Mouse (Mus musculus) small intestine, adult 2 months (tissue): ENCODE results near the gene Leprot. TPM values are rescaled to one million over a fixed set of nuclear protein-coding genes. Genes with fewer than 3 reads are reported as not detected.
A peak's percentile ranks its signal among the peaks of the same experiment; 100 is the strongest.

ENCODE experiments used
- H3K27ac ChIP-seq: fragments of 200-500 bp; 2 replicates; pipeline ENCODE4 v1.5.1; 2012; ENCODE audit warnings: low read depth, low read length, control low read depth, inconsistent platforms; ENCODE audit not compliant: insufficient read depth
- H3K27me3 ChIP-seq: fragments of 200-500 bp; 2 replicates; pipeline ENCODE4 v1.6.1; 2012; ENCODE audit warnings: mild to moderate bottlenecking, moderate library complexity, low read length, inconsistent platforms; ENCODE audit not compliant: control insufficient read depth, insufficient read depth
- H3K36me3 ChIP-seq: fragments of 200-500 bp; 2 replicates; pipeline ENCODE4 v1.6.1; 2012; ENCODE audit warnings: mild to moderate bottlenecking, low read length, control low read depth, inconsistent platforms; ENCODE audit not compliant: control insufficient read depth, insufficient read depth
- H3K4me1 ChIP-seq: fragments of 200-500 bp; 2 replicates; pipeline ENCODE4 v1.6.1; 2012; ENCODE audit warnings: low read length, inconsistent platforms, mixed read lengths; ENCODE audit not compliant: control insufficient read depth, insufficient read depth, insufficient read length
- H3K4me3 ChIP-seq: fragments of 200-500 bp; 2 replicates; pipeline ENCODE4 v1.5.1; 2012; ENCODE audit warnings: low read depth, mild to moderate bottlenecking, control low read depth, inconsistent platforms, low read length, moderate library complexity
- CTCF ChIP-seq: fragments of 200-500 bp; IDR thresholded peaks from 2 replicates; pipeline ENCODE4 v1.5.1; 2012; ENCODE audit warnings: low read depth, mild to moderate bottlenecking, control low read depth, inconsistent platforms, low read length, moderate library complexity, mixed read lengths; ENCODE audit not compliant: insufficient replicate concordance, insufficient read length; ENCODE audit errors: extremely low read depth
- POLR2A ChIP-seq: fragments of 200-500 bp; IDR thresholded peaks from 2 replicates; pipeline ENCODE4 v1.6.1; 2012; ENCODE audit warnings: low read depth, mild to moderate bottlenecking, control low read depth, inconsistent platforms, low read length, moderate library complexity
- WGBS: fragments of 180-500 bp; shearing (Covaris S2); methylation state at CpG from one replicate; pipeline ENCODE4 v1.1.7; 2018; 5-methylcytosine and 5-hydroxymethylcytosine counted together
- polyA plus RNA-seq: library from polyadenylated mRNA; depleted of rRNA; stranded (reverse); fragments of >200 nt; gene quantifications from 2 replicates; pipeline ENCODE4 v1.2.3, GENCODE M21; 2012

Leprot gene
- polyA plus RNA-seq, 1 experiment: 32.1 TPM

- WGBS: 83% methylated on average over 9 of the region's 9 CpGs
- no peak overlapping the region for H3K27ac ChIP-seq
These were observed 16.7 kb downstream of the Leprot start for GRCm38 (mm10) chr4:101664160-101664750.

GRCm38 (mm10) chr4:101664766-101665165, 17.2 kb downstream of the Leprot start:
- Histone ChIP-seq H3K4me1 (no peaks in the 10 kb centered on the region), H3K27me3 (no peaks in the 10 kb centered on the region), H3K36me3 (peaks cover 16% of the 10 kb centered on the region), H3K4me3 (no peak overlapping the region), H3K27ac (no peak overlapping the region)
- 93% methylated on average over 4 of the region's 4 CpGs for WGBS
- TF ChIP-seq POLR2A (no peak), CTCF (no peak)

More at GRCm38 (mm10) chr4:101664160-101664750, 16.7 kb downstream of the Leprot start:
- Histone ChIP-seq H3K36me3 (peaks cover 19% of the 10 kb centered on the region), H3K4me3 (no peak overlapping the region), H3K4me1 (no peaks in the 10 kb centered on the region), H3K27me3 (no peaks in the 10 kb centered on the region)
- no peak for TF ChIP-seq POLR2A
- TF ChIP-seq CTCF: peak; percentile 39; the same call in 1 of the 2 replicates

GRCm38 (mm10) chr4:101669161-101669560, 21.6 kb downstream of the Leprot start:
- Histone ChIP-seq H3K4me3 (no peak overlapping the region), H3K36me3 (no peaks in the 10 kb centered on the region), H3K4me1 (0 out of 2 replicates have a peak, but pooled peaks cover under 1% of the 10 kb centered on the region), H3K27me3 (no peaks in the 10 kb centered on the region), H3K27ac (no peak overlapping the region)
- WGBS: 34% methylated on average over 5 of the region's 5 CpGs
- no peak for TF ChIP-seq CTCF
- no peak for TF ChIP-seq POLR2A

GRCm38 (mm10) chr4:101669811-101670210, 22.3 kb downstream of the Leprot start:
- Histone ChIP-seq H3K36me3 (no peaks in the 10 kb centered on the region), H3K4me3 (no peak overlapping the region), H3K27ac (no peak overlapping the region), H3K27me3 (no peaks in the 10 kb centered on the region), H3K4me1 (peaks cover 2% of the 10 kb centered on the region; the same call in 1 of the 2 replicates)
- TF ChIP-seq CTCF (no peak), POLR2A (no peak)
- WGBS: 31% methylated on average over 5 of the region's 5 CpGs

- Histone ChIP-seq H3K27me3 (no peaks in the 10 kb centered on the region), H3K4me3 (no peak overlapping the region), H3K4me1 (peaks cover 2% of the 10 kb centered on the region; the same call in 1 of the 2 replicates), H3K27ac (no peak overlapping the region), H3K36me3 (no peaks in the 10 kb centered on the region)
- WGBS: 27% methylated on average over 5 of the region's 5 CpGs
- TF ChIP-seq CTCF (no peak), POLR2A (no peak)
These were observed 27.3 kb downstream of the Leprot start for GRCm38 (mm10) chr4:101674790-101675189.

GRCm38 (mm10) chr4:101675726-101676125, 28.2 kb downstream of the Leprot start:
- H3K27me3 ChIP-seq: no peaks in the 10 kb centered on the region
- WGBS: 40% methylated on average over 4 of the region's 4 CpGs
- TF ChIP-seq POLR2A (no peak), CTCF (no peak)
- H3K27ac ChIP-seq: peak overlapping the region; percentile 32; the same call in 1 of the 2 replicates
- no peaks in the 10 kb centered on the region for H3K36me3 ChIP-seq
- no peak overlapping the region for H3K4me3 ChIP-seq
- H3K4me1 ChIP-seq: peaks cover 2% of the 10 kb centered on the region; the same call in 1 of the 2 replicates

GRCm38 (mm10) chr4:101682620-101683019, 35.1 kb downstream of the Leprot start:
- H3K27me3 ChIP-seq: no peaks in the 10 kb centered on the region
- no peak for TF ChIP-seq POLR2A
- TF ChIP-seq CTCF: no peak
- no peak overlapping the region for H3K4me3 ChIP-seq
- 88% methylated on average over 4 of the region's 4 CpGs for WGBS
- H3K36me3 ChIP-seq: no peaks in the 10 kb centered on the region
- H3K27ac ChIP-seq: no peak overlapping the region
- no peaks in the 10 kb centered on the region for H3K4me1 ChIP-seq
